Mouse (Mus musculus): ENCODE results near the gene Mrc2.

Mrc2 gene

DNA sequence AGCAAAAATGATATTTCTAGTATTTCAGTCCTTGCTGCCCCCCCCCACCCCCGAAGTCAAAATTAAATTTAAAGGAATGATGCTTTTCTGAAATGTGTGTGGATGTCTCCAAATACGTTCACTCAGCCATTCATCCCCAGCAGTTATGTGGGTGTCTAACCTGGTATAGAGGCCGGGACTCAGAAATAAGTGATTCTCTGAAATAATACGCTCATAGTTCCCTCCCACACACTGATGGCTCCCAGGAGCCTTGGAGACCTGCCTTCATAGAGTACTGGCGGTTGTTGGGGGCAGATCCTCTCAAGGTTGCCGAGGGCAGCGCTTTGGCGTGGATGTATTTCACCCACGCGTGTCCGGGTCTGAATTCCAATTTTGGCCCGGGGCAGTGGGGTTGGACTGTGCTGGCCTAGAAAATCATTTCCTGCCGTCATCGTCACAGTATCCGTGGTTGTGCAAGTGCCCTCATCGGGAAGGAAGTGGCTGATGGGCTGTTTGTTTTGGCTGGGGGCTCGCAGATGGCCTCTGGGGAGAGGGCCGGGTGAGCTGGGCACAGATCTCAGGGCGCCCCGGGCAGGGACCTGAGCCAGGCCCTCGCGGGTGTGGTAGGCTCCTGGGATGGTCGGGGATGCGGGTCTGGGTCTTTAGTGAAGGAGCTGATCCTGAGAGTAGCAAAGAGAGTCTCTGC lies 19.0 kb downstream of the Mrc2 start:
- DNase-seq, result peak; percentile 73 to 85

DNA sequence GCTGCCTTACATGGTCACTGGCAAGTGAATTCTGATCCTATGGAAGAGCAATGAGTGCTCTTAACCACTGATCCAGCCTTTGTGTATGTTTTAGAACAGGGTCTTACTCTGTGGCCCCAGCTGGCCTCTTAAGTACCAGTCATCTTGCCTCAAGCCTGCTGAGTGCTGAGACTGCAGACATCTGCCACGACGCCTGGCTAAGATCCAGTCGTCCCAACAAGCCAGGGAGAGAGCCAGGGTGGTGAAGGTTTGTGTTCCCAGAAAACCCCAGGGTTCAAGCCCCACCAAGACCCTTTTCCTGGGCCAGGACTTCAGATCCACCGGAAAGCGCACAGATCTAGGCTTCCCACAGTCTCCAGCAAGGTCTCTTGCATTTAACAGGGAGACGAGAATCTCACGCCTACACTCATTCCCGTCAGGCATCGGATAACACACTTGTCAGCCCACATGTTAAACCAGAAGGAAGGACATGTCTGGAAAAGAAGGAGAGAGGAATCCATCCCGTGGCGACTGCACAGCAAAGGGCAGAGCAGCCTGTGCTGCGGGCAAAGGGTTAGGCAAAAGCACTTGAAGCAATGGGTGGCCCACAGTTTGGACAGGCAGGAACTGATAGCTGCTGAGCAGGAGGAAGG lies 20.0 kb downstream of the Mrc2 start:
- peak; percentile 43 to 78 for DNase-seq

DNA sequence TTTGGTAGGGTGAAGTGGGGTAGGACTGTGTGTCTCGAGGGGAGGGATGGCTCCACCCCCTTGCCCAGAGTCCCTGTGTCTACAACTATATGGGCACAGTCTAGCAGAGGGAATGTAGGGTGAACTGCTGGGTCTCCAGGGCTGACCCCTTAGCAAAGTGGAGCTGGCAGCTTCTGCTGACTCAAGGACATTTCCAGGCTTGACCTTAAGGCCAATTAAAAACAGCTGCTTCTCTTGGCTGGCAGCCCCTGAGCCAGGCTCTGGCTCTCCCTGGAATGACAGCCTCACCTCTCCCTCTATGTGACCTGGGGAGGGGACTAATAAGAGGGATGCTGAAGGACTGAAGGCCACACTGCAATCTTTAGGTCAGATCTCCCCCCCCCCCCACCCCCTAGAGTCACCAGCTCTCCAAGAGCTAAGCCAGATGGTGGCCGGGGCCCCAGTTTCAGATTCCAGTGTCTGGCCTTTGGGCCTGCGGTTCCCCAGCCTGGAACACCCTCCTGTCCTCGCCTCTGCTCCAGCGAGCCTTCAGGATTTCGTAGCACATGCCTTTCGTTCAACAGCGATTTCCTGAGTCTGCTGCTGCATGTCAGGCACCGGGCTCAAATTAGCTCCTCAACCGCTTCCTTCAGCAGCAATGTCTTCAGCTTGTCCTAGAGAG lies 20.7 kb downstream of the Mrc2 start:
- DNase-seq, result peak; percentile 57 to 85

- DNase-seq, result no peak
Observed at GRCm38 (mm10) chr11:105313633-105314014, 21.2 kb downstream of the Mrc2 start.

DNA sequence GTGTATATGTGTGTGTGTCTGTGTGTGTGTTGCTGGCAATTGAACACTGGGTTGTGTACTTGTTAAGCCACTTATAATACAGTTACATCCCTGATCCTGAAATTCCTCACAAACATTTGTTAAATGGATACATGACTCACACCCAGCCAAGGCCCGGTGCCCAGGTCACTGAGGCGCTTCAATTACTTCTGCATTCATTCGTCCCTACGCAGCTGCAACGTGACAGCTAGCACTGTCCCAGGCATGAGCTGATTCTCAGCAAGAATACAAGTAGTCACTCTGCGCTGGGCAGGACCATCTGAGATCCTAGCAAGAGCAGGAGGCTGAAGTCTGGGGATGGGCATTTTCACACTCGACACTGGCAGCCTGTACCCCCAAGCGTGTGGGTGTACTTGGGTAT lies 22.9 kb downstream of the Mrc2 start:
- DNase-seq, result peak in 1 of 2 experiments; percentile 67

- no peak for DNase-seq
Observed at GRCm38 (mm10) chr11:105316121-105316520, 23.7 kb downstream of the Mrc2 start.

- no peak for DNase-seq
Observed at GRCm38 (mm10) chr11:105317769-105318168, 25.3 kb downstream of the Mrc2 start.

DNA sequence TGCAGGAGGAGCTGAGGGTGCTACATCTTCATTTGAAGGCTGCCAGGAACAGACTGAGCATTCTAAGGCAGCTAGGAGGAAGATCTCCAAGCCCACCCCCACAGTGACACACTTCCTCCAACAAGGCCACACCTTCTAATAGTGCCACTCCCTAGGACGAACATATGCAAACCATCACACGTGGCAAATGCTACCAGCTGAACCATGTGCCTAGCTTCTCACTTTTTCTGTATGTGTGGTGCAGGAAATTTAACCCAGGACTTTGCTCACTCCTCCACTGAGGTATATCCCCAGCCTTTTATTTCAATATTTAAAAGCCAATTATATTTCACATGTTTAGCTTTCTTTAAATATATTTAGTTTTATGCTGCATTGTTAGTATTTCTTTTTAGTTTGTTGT lies 28.6 kb downstream of the Mrc2 start:
- peak in 1 of 2 experiments; percentile 16 for DNase-seq

- peak; percentile 36 to 72 for DNase-seq
Observed at GRCm38 (mm10) chr11:105323530-105323929, 31.1 kb downstream of the Mrc2 start.

DNA sequence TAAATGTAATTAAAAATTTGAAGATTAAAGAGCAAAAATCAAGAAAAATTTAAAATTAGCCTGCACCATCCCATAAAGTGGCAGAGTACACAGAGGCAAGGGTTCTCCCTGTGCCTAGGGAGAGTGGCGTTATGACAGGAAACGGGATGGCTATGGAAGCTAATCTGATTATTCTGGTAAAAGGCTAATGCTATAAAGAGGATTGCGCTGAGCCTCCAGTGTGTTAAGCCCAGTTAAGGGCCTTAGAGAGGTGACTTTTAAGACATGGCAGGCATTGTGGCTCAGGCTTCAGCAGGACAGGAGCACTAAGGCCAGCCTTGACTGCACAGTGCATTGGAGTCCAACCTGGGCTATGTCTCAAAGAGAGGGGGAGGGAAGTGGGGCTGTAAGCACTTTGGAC lies 34.7 kb downstream of the Mrc2 start:
- DNase-seq, result no peak

GRCm38 (mm10) chr11:105329962-105330361 lies 37.5 kb downstream of the Mrc2 start:
- DNase-seq, result no peak

GRCm38 (mm10) chr11:105331129-105331528 lies 38.7 kb downstream of the Mrc2 start:
- no peak for DNase-seq

GRCm38 (mm10) chr11:105331732-105332131 lies 39.3 kb downstream of the Mrc2 start:
- peak; percentile 76 to 81 for DNase-seq

DNA sequence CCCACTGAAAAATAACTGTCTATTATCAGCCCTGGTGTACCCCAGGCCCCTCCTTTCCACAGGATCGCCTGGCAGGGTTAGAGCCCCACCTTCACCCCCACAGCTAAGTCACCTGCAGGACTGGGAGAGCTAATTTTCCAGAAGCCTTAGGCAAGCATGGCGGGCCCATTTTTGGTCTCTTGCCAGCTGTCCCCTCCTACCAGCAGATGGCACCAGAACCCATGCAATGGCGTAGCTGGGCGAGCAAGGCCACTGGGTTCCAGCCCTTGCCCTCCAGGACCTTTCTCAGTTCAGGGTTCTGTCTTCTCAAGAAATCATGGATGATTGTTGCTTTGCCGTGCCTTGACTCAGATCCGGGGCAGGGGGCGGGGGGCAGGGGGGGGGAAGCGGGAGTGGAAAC lies 40.0 kb downstream of the Mrc2 start:
- peak; percentile 73 to 79 for DNase-seq

DNA sequence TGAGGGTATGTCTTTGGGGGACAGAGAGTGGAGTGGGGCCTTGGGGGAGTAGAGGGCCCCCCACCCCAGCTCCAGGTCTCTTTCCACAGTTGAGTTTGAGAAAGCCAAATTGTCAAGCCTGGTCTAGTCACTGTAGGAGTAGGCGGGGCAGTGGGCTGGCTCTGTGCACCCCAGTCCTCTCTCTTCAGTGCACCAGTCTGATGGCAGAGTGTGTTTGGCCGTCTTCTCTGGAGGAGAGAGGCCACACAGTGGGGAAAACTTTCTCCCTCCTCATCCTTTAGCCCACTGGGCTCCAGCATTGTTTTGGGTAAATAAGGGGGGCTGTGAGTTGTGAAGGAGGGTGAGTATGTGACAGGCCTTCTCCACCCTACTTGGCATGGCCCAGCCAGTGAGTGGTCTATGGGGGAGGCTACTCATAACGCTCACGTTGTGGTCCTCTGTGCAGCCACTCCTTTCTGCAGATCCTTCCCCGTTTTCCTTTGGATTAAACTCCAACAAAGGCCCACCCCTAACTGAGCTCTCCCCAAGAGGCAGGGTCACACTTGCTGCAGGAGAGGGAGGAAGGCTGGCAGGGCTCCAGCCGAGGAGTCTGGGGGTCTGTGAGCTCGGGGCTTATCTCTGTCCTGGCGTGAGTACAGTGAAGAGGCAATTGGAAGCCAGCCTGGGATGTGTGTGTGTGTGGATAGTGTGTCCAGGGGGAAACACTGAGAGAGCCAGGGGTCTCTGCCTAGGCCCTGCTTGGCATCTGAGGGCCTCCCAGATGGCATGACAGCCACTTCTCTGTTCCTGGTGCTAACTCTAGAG lies 41.6 kb downstream of the Mrc2 start:
- DNase-seq, result peak in 1 of 2 experiments; percentile 61

GRCm38 (mm10) chr11:105338596-105339390 lies 46.4 kb downstream of the Mrc2 start:
- no peak for DNase-seq

DNA sequence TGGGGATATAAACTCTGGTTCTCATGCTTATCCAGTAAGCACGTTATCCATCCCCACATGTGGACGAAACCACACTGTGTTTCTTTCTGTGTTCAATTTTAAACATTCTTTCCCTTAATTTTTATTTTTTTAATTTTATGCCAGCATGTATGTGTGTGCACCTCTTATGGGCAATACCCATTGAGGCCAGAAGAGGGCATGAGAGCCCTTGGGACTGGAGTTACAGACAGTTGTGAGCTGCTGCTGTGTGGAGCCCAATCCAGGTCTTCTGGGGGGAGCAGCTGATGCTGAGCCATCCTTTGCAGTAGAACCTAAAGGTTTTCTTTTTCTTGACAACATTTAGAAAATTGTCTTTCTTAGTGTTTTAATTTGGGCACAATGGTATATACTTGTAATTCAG lies 52.8 kb downstream of the Mrc2 start:
- peak in 1 of 2 experiments; percentile 56 for DNase-seq

GRCm38 (mm10) chr11:105347162-105348161 lies 55.0 kb downstream of the Mrc2 start:
- peak; percentile 87 to 88 for DNase-seq

- no peak for DNase-seq
Observed at GRCm38 (mm10) chr11:105348495-105348982, 56.1 kb downstream of the Mrc2 start.

DNA sequence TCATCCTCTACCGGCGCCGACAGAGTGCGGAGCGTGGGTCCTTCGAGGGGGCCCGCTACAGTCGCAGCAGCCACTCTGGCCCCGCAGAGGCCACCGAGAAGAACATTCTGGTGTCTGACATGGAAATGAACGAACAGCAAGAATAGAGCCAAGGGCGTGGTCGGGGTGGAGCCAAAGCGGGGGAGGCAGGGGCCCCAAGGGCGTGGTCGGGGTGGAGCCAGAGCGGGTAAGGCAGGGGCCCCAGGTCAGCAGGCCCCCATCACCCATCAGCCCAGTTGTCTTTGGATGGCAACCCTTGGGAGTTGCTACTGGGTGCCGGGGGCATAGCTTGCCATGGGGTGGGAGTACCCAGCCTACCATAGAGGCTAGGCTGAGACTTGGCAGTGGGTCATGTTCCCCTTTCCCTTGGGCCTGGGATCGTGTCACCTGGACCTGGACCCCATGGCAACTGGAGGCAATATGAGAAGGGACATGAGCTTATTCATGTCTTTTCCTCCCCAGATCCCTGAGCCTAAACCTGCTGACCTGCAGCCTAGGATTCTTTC lies 57.4 kb downstream of the Mrc2 start:
- no peak for DNase-seq

GRCm38 (mm10) chr11:105350643-105351042 lies 58.2 kb downstream of the Mrc2 start:
- no peak for DNase-seq

All from lung, postnatal 4 days (tissue).